Mouse (Mus musculus): ENCODE measurements around the gene Elmo2.
A peak's percentile ranks its signal among the peaks of the same experiment; 100 is the strongest.

Gene Elmo2

DNA sequence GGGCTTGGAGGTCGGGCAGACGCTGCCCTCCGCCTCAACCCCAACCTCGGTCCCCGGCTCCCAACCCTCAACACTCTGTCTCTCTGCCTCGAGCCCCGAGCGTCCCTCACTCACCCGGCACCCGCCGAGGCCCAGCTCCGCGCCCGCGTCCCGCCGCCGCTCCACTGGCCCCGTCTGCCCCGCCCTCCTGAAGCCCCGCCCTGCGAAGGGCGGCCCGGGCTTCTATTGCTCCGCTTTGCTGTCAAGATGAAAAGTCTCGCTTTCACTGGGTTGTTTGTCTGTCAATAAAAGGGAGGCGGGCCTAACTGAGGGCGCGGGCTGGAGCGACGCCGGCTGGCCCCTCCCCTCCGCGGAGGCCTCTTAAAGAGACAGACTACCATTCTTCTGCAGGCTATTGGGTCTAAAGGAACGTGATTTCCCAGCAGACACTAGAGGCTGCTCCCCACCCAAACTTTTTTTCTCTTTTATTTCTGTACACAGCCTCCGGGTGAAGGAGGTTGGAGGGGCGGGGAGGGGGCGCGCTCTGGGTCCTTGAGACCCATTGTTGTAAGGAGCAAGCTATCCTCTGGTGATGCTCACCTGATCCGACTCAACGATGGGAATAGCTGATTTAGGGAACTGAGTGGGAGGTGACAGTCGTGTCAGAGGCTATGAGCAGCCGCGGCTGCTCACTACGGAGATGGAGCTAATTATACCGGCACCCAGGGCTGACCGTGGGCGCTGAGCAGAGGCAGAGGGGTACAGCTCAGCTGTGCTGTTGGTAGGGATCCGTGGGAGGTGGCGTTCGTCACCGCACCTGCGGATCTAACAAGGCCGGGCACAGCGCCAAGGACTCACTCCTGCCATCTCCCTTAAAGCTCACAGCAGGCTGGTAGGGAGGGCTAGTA lies at the start of gene Elmo2:
Gene Elmo2 (minus strand): TSS at position 176 of the 887 bp plus-strand sequence.
- peak; percentile 97 for DNase-seq (ENCODE audit: low read depth in 1 of 2, low spot score in 2 of 2)

DNA sequence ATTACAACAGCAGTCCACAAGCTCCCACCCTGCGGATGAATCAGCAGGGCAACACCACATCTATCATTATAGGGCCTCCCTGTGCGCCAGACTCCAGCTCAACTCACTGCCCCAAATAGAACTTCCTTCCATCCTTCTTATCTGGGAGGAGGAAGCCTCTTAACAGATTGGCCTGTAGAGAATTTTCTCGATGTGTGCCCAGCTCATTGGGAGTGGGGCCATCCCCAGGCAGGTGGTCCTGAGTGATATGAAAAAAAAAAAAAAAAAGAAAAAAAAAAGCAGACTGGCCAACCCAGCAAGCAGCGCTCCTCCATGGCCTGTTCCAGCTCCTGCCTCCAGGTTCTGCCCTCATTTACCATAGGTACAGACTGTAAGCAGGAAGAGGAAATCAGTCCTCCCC lies 49.7 kb upstream of the Elmo2 start:
- no peak for DNase-seq (ENCODE audit: low read depth in 1 of 2, low spot score in 2 of 2)

DNA sequence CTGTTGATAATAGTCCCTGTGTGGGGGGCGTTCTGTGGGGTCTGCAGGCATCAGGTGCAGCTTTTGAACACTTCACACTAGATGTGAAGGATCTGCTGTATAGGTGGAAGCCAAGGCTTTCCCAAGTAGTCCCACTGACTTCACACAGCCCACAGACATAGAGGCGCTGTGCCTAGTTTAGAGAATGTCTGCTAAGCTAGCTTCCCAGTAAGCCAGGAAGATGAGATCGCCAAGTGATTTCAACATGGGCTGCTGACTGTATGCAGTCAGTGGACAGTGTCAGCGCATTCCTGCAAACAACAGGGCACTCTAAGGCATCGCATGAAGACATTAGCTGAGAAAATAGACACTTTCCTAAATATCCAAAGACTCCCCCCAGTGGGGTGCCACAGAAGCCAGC lies 49.2 kb upstream of the Elmo2 start:
- no peak for DNase-seq (ENCODE audit: low read depth in 1 of 2, low spot score in 2 of 2)

DNA sequence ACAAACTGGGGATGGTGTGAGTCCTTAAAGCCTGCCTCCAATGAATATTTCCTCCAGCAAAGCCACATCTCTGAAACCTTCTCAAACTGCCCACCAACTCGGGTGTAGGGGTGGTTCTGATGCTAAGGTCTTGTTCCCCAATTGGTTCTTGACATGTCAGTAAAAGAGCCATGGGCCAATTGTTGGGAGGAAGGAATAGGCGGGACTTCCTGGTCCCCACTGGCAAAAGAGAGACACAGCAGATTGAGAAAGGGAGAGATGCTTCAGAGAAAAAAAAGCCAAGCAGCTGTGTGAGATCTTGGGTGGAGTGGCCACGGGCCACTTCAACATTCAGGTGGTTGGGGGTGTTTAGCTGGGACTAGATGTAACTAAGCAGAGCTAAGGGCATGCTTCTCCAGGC lies 44.8 kb upstream of the Elmo2 start:
- DNase-seq (ENCODE audit: low read depth in 1 of 2, low spot score in 2 of 2), result no peak

DNA sequence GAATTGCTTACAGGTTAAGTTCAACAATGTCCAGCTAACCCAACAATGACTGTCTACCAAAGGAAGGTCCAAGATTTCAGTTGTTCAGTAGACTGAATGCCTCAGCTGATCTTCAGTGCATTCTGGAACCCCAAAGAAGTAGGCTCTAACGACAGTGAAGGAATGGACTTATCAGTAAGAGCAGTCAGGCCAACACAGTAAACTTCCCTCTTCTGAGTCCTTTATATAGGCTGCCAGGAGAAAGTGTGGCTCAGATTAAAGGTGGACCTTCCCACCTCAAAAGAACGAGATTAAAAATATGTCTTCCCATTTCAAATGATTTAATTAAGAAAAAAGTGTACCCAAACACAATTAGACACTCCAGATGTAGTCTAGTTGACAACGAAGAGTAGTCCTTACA lies 44.1 kb upstream of the Elmo2 start:
- DNase-seq (ENCODE audit: low read depth in 1 of 2, low spot score in 2 of 2), result no peak

DNA sequence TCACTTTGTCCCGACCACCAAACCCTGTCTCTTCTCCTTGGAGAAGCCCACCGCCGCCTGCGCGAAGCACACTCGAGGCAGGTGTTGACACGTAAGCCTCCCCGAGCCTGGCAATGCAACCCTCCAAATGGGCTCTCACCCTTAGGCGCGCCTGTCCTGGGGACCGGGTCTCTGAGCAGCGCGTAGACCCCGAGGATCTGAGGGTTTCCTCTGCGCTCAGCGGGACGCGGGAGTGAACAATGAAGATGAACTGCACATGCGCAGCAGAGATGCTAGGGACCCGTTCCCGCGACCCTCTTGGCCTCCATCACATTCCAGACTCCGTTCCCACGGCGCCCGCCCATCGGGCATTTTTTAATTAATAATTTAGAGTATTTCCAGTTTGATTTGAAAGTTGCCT lies 42.2 kb upstream of the Elmo2 start, which contains the start of gene Zfp663:
Gene Zfp663 (minus strand): TSS at position 234 of the 400 bp plus-strand sequence.
- DNase-seq (ENCODE audit: low read depth in 1 of 2, low spot score in 2 of 2), result no peak

DNA sequence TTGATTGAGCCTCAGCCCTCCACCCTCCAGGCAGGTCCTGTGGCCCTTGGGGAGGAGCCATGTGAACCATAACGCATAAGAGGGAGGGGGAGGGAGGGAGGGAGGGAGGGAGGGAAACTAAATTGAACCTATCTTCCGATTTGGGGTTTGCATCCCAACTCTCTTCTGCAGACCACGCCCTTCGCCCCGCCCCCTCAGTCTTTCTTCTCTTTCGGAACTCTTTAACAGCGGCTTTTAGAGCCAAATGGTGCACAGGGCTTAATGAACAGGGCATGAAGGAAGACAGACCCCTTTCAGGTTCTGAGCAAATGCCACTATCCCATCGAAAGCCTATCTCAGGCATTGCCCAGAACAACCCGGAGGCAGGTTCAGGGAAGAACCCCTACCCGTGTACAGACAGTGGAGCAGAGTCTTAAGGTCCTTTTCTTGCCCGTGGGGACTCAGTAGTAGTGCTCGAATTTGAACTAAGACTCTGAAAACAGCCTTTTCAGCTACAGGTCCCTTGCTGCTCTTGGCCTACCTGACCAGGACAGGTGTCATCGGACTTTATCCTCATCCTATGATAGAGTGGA lies 41.7 kb upstream of the Elmo2 start:
- DNase-seq (ENCODE audit: low read depth in 1 of 2, low spot score in 2 of 2), result no peak

- DNase-seq (ENCODE audit: low read depth in 1 of 2, low spot score in 2 of 2), result peak in 1 of 2 experiments; percentile 14
Observed at GRCm38 (mm10) chr2:165367047-165367520, 40.8 kb upstream of the Elmo2 start.

GRCm38 (mm10) chr2:165364334-165365091 lies 38.2 kb upstream of the Elmo2 start:
- peak in 1 of 2 experiments; percentile 40 for DNase-seq (ENCODE audit: low read depth in 1 of 2, low spot score in 2 of 2)

DNA sequence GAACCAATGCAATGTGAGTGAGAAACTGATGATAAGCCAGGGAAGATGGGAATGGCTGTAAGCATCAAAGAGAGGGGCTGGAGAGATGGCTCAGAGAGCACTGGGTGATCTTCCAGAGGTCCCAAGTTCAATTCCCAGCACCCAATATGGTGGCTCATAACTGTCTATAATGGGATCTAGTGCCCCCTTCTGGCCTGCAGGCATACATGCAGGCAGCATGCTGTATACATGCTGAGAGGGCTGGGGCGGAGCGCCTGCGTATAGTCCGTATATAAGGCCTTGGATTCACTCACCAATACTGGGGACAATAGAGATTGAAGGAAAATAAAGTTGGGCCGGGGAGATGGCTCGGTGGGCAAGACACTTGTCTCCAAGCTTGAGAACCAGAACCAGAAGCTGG lies 37.0 kb upstream of the Elmo2 start:
- DNase-seq (ENCODE audit: low read depth in 1 of 2, low spot score in 2 of 2), result no peak

GRCm38 (mm10) chr2:165360861-165361260 lies 34.6 kb upstream of the Elmo2 start:
- DNase-seq (ENCODE audit: low read depth in 1 of 2, low spot score in 2 of 2), result no peak

GRCm38 (mm10) chr2:165351828-165352513 lies 25.7 kb upstream of the Elmo2 start:
- DNase-seq (ENCODE audit: low read depth in 1 of 2, low spot score in 2 of 2), result no peak

DNA sequence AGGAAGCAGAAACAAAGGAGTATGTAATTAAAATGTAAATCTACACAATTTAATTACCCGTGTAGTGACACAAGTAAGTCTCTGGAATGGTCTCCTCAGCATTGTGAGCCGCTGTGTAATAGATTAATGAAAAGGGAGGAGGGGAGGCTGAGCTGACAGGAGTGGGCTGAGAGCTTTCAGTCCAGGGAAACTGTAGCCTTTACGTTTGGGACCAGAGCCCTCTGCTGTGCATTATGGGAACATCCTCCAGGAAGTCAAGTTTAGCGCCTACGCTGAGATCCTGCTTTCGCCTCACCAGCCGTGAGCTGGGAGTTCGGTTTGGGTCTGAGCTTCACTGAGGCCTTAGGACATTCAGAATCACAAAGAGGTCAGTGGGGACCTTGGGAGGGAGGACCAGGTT lies 23.2 kb upstream of the Elmo2 start:
- DNase-seq (ENCODE audit: low read depth in 1 of 2, low spot score in 2 of 2), result no peak

DNA sequence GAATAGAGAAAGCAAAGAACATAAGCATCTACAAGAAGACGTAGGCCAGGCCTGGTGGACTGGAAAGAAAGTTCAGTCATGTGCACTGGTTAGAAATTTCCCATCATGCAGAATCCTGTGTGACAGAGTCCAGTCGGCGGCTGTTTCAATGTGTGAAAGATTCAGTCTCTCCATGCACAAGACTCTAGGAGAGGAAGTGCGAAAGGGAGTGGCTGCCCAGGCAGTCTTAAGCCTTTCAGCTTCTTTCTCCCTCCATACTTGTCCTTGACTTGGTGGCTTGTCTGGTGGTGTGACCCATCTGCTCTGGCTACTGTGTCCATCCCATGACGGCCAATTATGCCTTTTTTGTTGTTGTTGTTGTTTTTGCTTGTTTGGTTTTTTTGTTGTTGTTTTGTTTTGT lies 19.9 kb upstream of the Elmo2 start:
- no peak for DNase-seq (ENCODE audit: low read depth in 1 of 2, low spot score in 2 of 2)

DNA sequence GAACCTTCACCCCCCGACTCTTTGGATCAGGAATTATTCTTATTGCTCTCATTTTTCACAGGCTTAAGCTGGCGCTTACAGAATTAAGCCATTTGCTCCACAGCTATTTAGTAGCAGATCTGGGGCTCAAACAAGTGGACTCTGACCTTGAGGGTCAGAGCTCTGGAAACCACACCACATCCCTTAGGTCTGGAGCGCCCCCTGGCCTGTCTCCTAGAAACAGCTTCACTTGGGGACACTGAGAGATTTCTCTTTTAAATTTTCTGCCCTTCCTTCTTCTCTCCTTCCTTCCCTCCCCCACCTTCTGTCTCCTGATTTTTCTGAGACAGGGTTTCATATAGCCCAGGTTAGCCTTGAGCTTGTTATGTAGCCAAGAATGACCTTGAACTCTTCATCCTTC lies 10.9 kb upstream of the Elmo2 start:
- DNase-seq (ENCODE audit: low read depth in 1 of 2, low spot score in 2 of 2), result no peak

DNA sequence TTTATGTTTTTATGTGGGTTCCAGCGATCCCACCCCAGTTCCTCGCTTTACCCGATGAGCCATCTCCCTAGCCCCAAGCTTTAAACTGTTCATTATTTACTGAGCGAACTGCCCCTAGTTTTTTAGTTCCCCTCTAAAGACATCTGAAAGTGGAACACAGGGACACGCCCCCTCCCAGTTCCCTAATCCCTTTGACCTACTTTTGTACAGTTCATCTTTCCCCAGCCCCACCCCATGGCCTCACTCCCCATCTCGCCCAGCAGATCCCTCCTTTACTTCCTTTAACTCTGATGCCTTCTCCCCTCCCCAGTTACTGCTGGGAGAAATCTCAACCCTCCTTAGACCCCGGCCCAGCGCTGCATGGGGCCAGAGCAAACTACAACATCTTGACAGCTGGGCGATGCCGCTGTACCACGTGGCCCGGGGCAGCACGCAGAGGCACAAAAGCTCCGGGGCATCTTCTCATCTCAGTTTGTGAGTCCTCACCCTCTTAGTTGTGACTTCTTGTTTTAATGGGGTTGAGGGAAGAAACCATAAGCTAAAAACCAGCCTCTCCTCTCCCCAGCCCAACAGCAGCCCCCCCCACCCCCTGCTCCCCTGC lies 6.4 kb upstream of the Elmo2 start:
- DNase-seq (ENCODE audit: low read depth in 1 of 2, low spot score in 2 of 2), result peak; percentile 76 to 80

DNA sequence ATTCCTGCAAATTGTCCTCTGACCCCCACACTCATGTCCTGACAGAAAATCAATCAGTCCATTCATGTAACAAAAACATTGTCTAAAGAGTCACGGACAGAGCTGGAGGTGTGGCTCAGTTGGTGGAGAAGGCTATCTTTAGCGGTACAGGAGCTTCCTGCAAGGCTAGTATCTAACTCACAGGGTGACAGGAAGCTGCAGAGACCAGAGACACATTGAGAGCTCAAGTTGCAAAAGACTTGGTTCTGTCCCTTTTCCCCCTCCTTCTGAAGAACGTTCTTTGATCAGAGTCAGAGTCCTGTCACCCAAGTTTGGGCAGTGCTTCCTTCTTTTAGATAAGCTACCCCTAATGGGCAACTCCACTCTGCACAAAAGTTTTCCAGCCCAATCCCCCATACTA lies 3.4 kb upstream of the Elmo2 start:
- DNase-seq (ENCODE audit: low read depth in 1 of 2, low spot score in 2 of 2), result no peak

DNA sequence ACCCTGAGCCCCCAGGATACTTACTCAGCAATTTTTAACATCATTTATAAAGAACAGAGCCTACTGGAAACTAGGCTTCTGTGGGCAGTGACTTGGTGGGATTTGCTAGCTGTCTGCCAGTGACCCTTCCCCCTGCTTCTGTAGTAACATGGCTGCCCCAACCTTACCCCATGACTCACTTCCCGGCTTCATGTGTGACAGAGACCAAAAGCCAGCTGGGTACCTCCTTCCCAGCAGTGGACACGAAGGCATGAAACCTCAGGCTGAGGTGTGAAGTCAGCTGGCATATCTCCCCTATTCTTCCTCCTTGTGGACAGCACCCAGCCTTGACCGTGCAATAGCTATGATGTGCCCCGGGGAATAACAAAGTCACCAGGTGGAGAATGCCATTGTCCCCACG lies 2.5 kb upstream of the Elmo2 start:
- no peak for DNase-seq (ENCODE audit: low read depth in 1 of 2, low spot score in 2 of 2)

GRCm38 (mm10) chr2:165327386-165327785 lies 1.1 kb upstream of the Elmo2 start:
- no peak for DNase-seq (ENCODE audit: low read depth in 1 of 2, low spot score in 2 of 2)

- DNase-seq (ENCODE audit: low read depth in 1 of 2, low spot score in 2 of 2), result no peak
Observed at GRCm38 (mm10) chr2:165325521-165326303, 567 bp downstream of the Elmo2 start.

Data from monocyte, adult 2 months (primary cell).